Mouse (Mus musculus) inflammation-experienced regulatory T-cells (primary cell): ENCODE measurements around the gene Magea5. TPM values are rescaled to one million over a fixed set of nuclear protein-coding genes. Genes with fewer than 3 reads are reported as not detected.

Experiments used
- polyA plus RNA-seq, 2 experiments: library from polyadenylated mRNA; unstranded; fragments of 100-300 nt; shearing (Covaris generic); gene quantifications; one replicate each; pipeline ENCODE4 v1.2.1; 2017

The Magea5 gene
- not detected for polyA plus RNA-seq

DNA sequence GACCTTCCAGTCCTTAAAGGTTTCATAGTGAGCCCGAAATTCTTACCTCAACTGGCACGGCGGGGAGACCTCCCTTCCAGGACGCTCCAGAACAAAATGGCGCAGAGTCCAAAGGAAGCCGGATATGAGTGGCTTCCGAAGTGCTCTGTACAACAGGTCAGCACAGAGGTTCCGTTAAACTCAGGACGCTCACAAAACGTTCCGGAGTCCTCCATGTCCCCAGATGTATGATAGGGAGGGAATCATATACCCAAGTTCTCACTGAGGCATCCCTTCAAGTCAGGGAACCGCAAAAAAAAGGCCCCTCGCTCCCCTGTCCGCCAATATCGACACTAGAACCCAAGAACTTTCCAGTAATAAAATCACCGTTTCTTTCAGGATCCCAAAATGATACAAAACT lies at the start of gene Magea5:
Magea5 (minus strand) TSS at position 101 of the 400 bp plus-strand sequence.

DNA sequence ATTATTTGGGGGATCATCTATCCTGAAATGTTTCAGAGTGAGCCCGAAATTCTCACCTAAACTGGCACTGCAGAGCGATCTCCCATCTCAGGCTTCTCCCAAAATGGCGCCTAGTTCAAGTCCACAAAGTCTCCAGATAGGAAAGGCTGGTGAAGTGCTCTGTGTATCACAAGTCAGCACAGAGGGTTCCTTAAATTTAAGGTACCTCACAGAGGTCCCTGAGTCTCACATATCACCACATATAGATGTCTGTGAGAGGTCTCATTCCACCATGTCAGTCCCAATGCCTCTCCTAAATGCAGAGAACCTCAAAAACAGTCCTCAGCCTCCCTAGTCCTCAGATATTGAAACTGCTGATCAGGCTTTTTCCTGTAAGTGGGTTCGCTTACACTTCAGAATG lies 30.6 kb upstream of the Magea5 start, which contains the start of gene Magea2:
Magea2 (minus strand) TSS at position 101 of the 400 bp plus-strand sequence.

DNA sequence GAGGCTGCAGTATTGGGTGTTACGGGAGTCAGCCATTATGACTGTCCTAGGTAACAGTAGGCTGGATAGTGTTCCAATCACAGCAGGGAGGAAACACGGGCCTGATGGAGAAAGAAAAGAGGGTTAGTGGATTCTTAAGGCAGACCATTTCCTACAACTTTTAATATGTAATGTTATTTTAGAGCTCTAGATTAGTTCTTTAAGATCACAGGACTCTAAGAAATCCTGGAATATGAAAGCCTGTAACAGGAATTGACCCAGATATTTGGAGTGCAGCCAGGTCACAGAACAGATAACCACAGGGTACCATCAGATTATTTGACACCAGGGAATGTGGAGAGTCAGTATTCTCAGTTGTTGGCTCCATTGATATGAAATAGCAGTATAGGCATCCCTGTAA lies 26.7 kb upstream of the Magea5 start, which contains the start of gene Magea1:
Magea1 (minus strand) TSS at position 101 of the 400 bp plus-strand sequence.

Other genes starting within 250 kb of the Magea5 start
- under 1 TPM in 1 of 2 experiments, not detected in 1; 0.19 TPM for gene Cldn34b1, start 172.9 kb downstream of the Magea5 start, polyA plus RNA-seq
- under 1 TPM in 1 of 2 experiments, not detected in 1; 0.47 TPM for gene Magea6, start 127.2 kb downstream of the Magea5 start, polyA plus RNA-seq
- gene Magea3, start 113.6 kb downstream of the Magea5 start, polyA plus RNA-seq = not detected
- gene Magea8, start 67.3 kb downstream of the Magea5 start, polyA plus RNA-seq = not detected
- gene Magea1, start 26.6 kb upstream of the Magea5 start, polyA plus RNA-seq = under 1 TPM in 1 of 2 experiments, not detected in 1; 0.24 TPM
- not detected for gene Magea2, start 30.5 kb upstream of the Magea5 start, polyA plus RNA-seq
- not detected for gene Cldn34b2, start 65.3 kb upstream of the Magea5 start, polyA plus RNA-seq
- gene Sat1, start 153.3 kb upstream of the Magea5 start, polyA plus RNA-seq = 100 to 1,000 TPM; 259 to 331 TPM
- gene Acot9, start 199.3 kb upstream of the Magea5 start, polyA plus RNA-seq = 10 to 100 TPM; 67.8 to 98.0 TPM